Mouse (Mus musculus): ENCODE measurements around the gene Lamb1. TPM values are rescaled to one million over a fixed set of nuclear protein-coding genes. Genes with fewer than 3 reads are reported as not detected.

Lamb1 gene
- polyA plus RNA-seq, 1 experiment from 2014 or later: 21.5 TPM

DNA sequence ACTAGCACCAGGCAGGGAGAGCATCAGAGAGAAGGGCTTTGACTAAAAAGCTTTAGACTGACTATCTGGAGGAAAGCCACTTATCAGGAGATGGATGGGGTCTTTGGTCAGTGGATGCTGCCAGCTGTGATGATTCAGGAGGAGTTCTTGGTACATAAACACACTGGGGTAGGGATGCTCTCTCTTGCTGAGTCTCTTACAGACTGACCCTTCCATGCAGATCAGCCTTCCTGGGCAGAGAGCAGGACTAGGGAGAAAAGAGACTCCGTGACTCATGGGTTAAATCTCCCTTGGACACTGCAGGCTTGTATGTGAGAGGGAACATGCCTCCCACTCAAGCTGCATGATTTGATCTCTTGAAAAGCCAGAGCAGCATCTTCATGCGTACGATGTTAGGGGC is 18.9 kb upstream of the Lamb1 start:
- no peaks in the 10 kb centered on the region for H3K4me1 ChIP-seq (replicated peaks; ENCODE audit: control insufficient read depth, insufficient read depth, low read length)
- 67% methylated on average over 3 of the region's 3 CpGs for whole genome bisulfite sequencing
- H3K4me3 ChIP-seq (replicated peaks; ENCODE audit: low read length): no peak overlapping the region
- no peaks in the 10 kb centered on the region for H3K9me3 ChIP-seq (ENCODE audit: control insufficient read depth, low read length)
- no peak overlapping the region for H3K27ac ChIP-seq (ENCODE audit: low read length)
- H3K36me3 ChIP-seq (ENCODE audit: control insufficient read depth, insufficient read depth): no peaks in the 10 kb centered on the region
- no peak overlapping the region for H3K9ac ChIP-seq (replicated peaks; ENCODE audit: low read depth, low read length)
- no peak for ATAC-seq
- H3K4me2 ChIP-seq (ENCODE audit: low read length): no peak overlapping the region
- no peaks in the 10 kb centered on the region for H3K27me3 ChIP-seq (replicated peaks; ENCODE audit: control insufficient read depth, insufficient read depth, low read length)

DNA sequence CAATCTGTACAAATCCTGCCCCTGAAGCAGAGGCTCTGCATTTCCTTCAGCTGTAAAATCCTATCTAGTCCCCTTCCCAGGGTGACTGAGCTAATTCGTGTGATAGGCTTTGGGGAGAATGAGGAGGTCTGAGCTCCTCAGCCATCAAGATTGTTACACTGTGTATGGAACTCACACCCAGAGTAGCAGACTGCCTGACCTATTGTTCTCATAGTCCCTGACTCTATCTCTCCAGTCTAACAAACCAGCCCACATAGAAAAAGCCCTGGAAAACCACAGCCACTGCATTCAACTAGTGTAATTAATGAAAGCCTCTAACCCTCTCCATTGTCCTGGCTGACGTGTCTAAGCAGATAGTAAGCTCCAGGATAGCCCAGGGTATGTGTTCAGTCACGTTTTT is 18.4 kb upstream of the Lamb1 start:
- H3K36me3 ChIP-seq (ENCODE audit: control insufficient read depth, insufficient read depth): no peaks in the 10 kb centered on the region
- no peak overlapping the region for H3K9ac ChIP-seq (replicated peaks; ENCODE audit: low read depth, low read length)
- H3K27me3 ChIP-seq (replicated peaks; ENCODE audit: control insufficient read depth, insufficient read depth, low read length): no peaks in the 10 kb centered on the region
- H3K4me3 ChIP-seq (replicated peaks; ENCODE audit: low read length): no peak overlapping the region
- WGBS: 11% methylated on average over 3 of the region's 3 CpGs
- H3K4me2 ChIP-seq (ENCODE audit: low read length): no peak overlapping the region
- ATAC-seq: no peak
- H3K4me1 ChIP-seq (replicated peaks; ENCODE audit: control insufficient read depth, insufficient read depth, low read length): no peaks in the 10 kb centered on the region
- no peaks in the 10 kb centered on the region for H3K9me3 ChIP-seq (ENCODE audit: control insufficient read depth, low read length)
- no peak overlapping the region for H3K27ac ChIP-seq (ENCODE audit: low read length)

DNA sequence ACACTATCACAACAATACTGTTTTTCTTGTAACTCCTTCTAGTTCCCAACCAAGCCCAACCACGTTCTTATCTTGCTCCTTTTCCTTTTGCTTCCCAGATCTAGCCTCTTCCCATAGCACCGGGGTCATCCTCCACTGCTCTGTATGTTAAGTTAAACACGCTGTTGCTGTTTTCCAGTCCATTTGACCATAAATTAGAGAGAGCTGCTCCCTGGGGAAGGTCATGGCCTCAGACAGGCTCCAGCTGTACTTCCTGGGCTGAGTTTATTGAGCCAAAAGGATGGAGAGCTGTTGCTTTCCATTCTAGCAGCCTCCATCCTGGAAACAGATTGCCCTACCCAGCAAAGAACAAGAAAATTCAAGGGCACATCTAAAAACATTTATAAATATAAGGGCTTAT is 16.9 kb upstream of the Lamb1 start:
- no peaks in the 10 kb centered on the region for H3K27me3 ChIP-seq (replicated peaks; ENCODE audit: control insufficient read depth, insufficient read depth, low read length)
- no peak overlapping the region for H3K27ac ChIP-seq (ENCODE audit: low read length)
- no peaks in the 10 kb centered on the region for H3K4me1 ChIP-seq (replicated peaks; ENCODE audit: control insufficient read depth, insufficient read depth, low read length)
- no peak overlapping the region for H3K9ac ChIP-seq (replicated peaks; ENCODE audit: low read depth, low read length)
- ATAC-seq: no peak
- no peaks in the 10 kb centered on the region for H3K36me3 ChIP-seq (ENCODE audit: control insufficient read depth, insufficient read depth)
- no peak overlapping the region for H3K4me3 ChIP-seq (replicated peaks; ENCODE audit: low read length)
- H3K4me2 ChIP-seq (ENCODE audit: low read length): no peak overlapping the region
- 69% methylated on average over 3 of the region's 3 CpGs for WGBS
- no peaks in the 10 kb centered on the region for H3K9me3 ChIP-seq (ENCODE audit: control insufficient read depth, low read length)

DNA sequence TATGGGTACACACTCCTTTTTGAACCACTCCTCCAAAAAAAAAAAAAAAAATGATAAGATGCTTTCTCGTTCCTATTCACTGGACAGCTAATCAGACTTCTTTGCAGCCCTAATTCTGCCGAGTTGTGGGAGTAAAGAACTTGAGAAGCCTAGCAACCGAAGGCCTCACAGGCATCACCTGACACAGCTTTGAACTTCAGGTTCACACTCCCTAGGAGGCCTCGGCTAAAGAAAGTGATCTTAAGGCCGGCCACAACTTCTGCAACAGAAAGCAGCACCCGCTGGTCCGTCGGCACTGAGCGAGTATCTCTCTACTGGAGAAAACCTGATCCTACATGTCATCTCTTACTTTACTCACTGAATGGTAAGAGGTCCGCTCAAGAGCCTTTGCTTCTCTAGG is 16.4 kb upstream of the Lamb1 start:
- H3K9me3 ChIP-seq (ENCODE audit: control insufficient read depth, low read length): no peaks in the 10 kb centered on the region
- H3K4me3 ChIP-seq (replicated peaks; ENCODE audit: low read length): no peak overlapping the region
- H3K4me2 ChIP-seq (ENCODE audit: low read length): no peak overlapping the region
- H3K36me3 ChIP-seq (ENCODE audit: control insufficient read depth, insufficient read depth): no peaks in the 10 kb centered on the region
- WGBS: 54% methylated on average over 10 of the region's 10 CpGs
- no peaks in the 10 kb centered on the region for H3K27me3 ChIP-seq (replicated peaks; ENCODE audit: control insufficient read depth, insufficient read depth, low read length)
- no peak for ATAC-seq
- H3K4me1 ChIP-seq (replicated peaks; ENCODE audit: control insufficient read depth, insufficient read depth, low read length): no peaks in the 10 kb centered on the region
- H3K27ac ChIP-seq (ENCODE audit: low read length): no peak overlapping the region
- no peak overlapping the region for H3K9ac ChIP-seq (replicated peaks; ENCODE audit: low read depth, low read length)

DNA sequence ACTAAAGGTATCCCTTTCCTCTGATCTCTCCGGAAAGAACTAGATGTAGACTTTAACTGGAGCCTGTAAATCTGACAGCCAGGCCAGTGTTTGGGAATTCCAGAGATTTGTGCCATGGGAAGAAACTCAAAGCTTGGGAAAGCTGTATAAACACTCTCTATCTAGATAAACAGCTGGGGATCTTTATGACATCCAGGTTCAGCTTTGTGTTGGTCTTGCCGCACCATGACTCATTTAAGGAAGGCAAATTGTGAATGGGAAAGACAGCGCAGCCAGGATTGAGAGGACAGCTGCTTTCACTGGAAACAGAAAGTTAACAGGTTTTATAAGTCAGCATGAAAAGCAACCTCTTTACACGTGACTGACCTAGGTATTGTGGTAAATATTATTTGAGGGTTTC is 12.8 kb upstream of the Lamb1 start:
- no peak overlapping the region for H3K27ac ChIP-seq (ENCODE audit: low read length)
- no peaks in the 10 kb centered on the region for H3K36me3 ChIP-seq (ENCODE audit: control insufficient read depth, insufficient read depth)
- no peaks in the 10 kb centered on the region for H3K4me1 ChIP-seq (replicated peaks; ENCODE audit: control insufficient read depth, insufficient read depth, low read length)
- H3K4me3 ChIP-seq (replicated peaks; ENCODE audit: low read length): no peak overlapping the region
- H3K4me2 ChIP-seq (ENCODE audit: low read length): no peak overlapping the region
- ATAC-seq: no peak
- no peak overlapping the region for H3K9ac ChIP-seq (replicated peaks; ENCODE audit: low read depth, low read length)
- WGBS: 89% methylated on average over 4 of the region's 4 CpGs
- H3K27me3 ChIP-seq (replicated peaks; ENCODE audit: control insufficient read depth, insufficient read depth, low read length): no peaks in the 10 kb centered on the region
- no peaks in the 10 kb centered on the region for H3K9me3 ChIP-seq (ENCODE audit: control insufficient read depth, low read length)

DNA sequence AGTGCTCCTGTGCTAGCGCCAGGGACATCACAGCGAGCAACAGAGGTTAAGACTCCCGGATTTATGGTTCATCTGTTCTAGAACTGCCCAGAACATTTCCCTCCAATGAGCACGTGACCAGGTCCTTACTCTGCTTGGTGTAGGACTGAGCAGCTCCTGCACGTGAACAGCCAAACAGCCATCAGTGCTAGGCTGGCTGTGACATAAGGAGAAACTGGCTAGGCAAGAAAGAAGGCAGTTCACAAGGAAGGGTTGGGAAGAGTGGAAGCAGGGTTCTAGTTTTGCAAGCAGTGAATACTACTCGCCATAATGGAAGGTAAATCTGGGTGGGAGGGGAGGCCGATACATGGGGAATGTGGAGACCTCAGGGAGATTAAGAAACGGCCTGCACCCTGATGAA is 10.1 kb upstream of the Lamb1 start:
- H3K9ac ChIP-seq (replicated peaks; ENCODE audit: low read depth, low read length): no peak overlapping the region
- 85% methylated on average over 8 of the region's 8 CpGs for WGBS
- no peak overlapping the region for H3K4me3 ChIP-seq (replicated peaks; ENCODE audit: low read length)
- H3K9me3 ChIP-seq (ENCODE audit: control insufficient read depth, low read length): no peaks in the 10 kb centered on the region
- ATAC-seq: no peak
- no peak overlapping the region for H3K27ac ChIP-seq (ENCODE audit: low read length)
- no peak overlapping the region for H3K4me2 ChIP-seq (ENCODE audit: low read length)
- no peaks in the 10 kb centered on the region for H3K4me1 ChIP-seq (replicated peaks; ENCODE audit: control insufficient read depth, insufficient read depth, low read length)
- no peaks in the 10 kb centered on the region for H3K27me3 ChIP-seq (replicated peaks; ENCODE audit: control insufficient read depth, insufficient read depth, low read length)
- H3K36me3 ChIP-seq (ENCODE audit: control insufficient read depth, insufficient read depth): no peaks in the 10 kb centered on the region

DNA sequence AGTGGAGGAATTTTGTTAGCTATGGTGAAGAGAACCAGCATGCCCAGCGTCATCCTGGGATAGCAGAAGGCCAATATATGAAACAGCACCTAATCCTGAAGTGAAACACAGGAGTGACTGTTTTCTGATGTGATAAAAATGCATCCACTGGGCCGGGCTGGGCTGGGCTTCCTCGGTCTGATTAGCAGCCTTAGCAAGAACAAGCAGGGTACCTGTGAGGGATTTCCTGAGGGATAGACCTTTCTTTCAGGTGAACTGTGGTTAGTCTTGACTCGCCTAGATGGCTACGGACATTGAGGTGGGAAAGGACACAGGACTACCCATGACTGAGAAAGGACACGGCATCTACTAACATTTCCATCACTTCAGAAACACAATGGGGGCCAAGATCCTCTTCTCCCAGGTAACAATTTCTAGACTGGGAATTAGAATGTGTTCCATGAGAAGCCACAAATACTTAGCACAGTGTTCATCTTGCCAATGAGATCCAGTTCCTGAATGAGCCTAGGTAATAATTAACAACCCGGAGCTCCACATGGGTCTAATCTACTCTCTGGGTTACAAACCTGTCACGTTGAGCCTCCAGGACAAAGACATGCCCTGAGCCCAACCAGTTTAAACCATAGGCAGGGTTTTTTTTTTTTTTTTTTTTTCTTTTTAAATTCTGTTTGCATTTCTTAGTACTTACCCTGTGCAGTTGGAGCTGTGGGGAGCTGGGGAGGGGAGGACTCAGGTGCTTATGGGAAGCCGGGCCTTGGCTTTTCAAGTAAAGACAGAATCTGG is 8.7 kb upstream of the Lamb1 start:
- WGBS: 71% methylated on average over 9 of the region's 9 CpGs
- H3K36me3 ChIP-seq (ENCODE audit: control insufficient read depth, insufficient read depth): no peaks in the 10 kb centered on the region

DNA sequence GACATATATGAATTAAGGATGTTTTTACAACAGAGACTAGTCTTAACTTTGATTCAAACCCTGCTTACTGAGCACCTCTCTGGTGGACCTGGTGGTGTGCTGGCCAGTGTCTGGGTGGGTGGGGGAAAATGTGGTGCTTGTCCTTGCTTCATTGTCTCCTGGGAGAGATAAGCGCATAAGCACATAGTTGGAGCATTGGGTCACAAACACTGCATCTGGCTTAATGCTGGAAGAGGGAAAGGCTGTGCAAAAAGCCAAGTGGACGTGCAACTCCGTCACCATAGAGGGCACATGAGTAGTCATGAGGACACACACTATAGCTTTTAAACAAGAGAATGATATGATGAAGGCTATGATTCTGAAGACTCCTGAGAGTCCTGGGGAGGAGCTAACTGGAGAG is 3.2 kb upstream of the Lamb1 start:
- no peaks in the 10 kb centered on the region for H3K9me3 ChIP-seq (ENCODE audit: control insufficient read depth, low read length)
- WGBS: 92% methylated on average over 3 of the region's 3 CpGs

More for the DNA sequence above, 8.7 kb upstream of the Lamb1 start:
- Histone ChIP-seq H3K4me3 (replicated peaks; ENCODE audit: low read length) (no peak overlapping the region), H3K9ac (replicated peaks; ENCODE audit: low read depth, low read length) (no peak overlapping the region), H3K9me3 (ENCODE audit: control insufficient read depth, low read length) (no peaks in the 10 kb centered on the region), H3K4me2 (ENCODE audit: low read length) (no peak overlapping the region), H3K27me3 (replicated peaks; ENCODE audit: control insufficient read depth, insufficient read depth, low read length) (no peaks in the 10 kb centered on the region), H3K4me1 (replicated peaks; ENCODE audit: control insufficient read depth, insufficient read depth, low read length) (no peaks in the 10 kb centered on the region), H3K27ac (ENCODE audit: low read length) (no peak overlapping the region)
- ATAC-seq: no peak

DNA sequence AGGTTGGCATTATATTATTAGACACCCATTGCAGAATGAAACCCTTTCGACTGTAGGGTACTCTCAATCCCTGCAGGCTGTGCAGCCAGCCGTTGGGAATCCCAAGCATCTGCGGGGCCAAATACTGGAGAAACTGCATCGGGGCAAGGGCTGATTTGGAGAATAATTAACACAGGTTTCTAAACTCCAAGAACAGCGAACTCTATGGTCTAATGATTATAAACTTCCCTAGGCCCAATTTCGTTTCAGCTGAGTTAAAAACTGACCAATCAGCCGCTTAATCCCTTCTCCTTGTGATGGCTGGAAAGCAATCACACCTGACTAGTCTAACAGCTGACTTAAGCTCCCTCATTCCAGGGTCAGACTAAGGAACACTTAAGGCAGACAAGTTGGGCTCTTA is 1.1 kb upstream of the Lamb1 start:
- H3K36me3 ChIP-seq (ENCODE audit: control insufficient read depth, insufficient read depth): no peaks in the 10 kb centered on the region
- H3K9ac ChIP-seq (replicated peaks; ENCODE audit: low read depth, low read length): no peak overlapping the region
- WGBS: 30% methylated on average over 7 of the region's 7 CpGs
- H3K4me1 ChIP-seq (replicated peaks; ENCODE audit: control insufficient read depth, insufficient read depth, low read length): peaks cover 8% of the 10 kb centered on the region
- no peaks in the 10 kb centered on the region for H3K9me3 ChIP-seq (ENCODE audit: control insufficient read depth, low read length)
- no peak overlapping the region for H3K4me3 ChIP-seq (replicated peaks; ENCODE audit: low read length)
- H3K27ac ChIP-seq (ENCODE audit: low read length): no peak overlapping the region
- ATAC-seq: no peak
- H3K4me2 ChIP-seq (ENCODE audit: low read length): no peak overlapping the region
- H3K27me3 ChIP-seq (replicated peaks; ENCODE audit: control insufficient read depth, insufficient read depth, low read length): peaks cover 35% of the 10 kb centered on the region

More for the DNA sequence above, 3.2 kb upstream of the Lamb1 start:
- Histone ChIP-seq H3K36me3 (ENCODE audit: control insufficient read depth, insufficient read depth) (no peaks in the 10 kb centered on the region), H3K27ac (ENCODE audit: low read length) (no peak overlapping the region), H3K27me3 (replicated peaks; ENCODE audit: control insufficient read depth, insufficient read depth, low read length) (peaks cover 33% of the 10 kb centered on the region), H3K9ac (replicated peaks; ENCODE audit: low read depth, low read length) (no peak overlapping the region), H3K4me1 (replicated peaks; ENCODE audit: control insufficient read depth, insufficient read depth, low read length) (peaks cover 6% of the 10 kb centered on the region), H3K4me3 (replicated peaks; ENCODE audit: low read length) (no peak overlapping the region), H3K4me2 (ENCODE audit: low read length) (no peak overlapping the region)
- ATAC-seq: no peak

Measured in forebrain, embryonic 16.5 days (tissue).